In the genomic region with DNA sequence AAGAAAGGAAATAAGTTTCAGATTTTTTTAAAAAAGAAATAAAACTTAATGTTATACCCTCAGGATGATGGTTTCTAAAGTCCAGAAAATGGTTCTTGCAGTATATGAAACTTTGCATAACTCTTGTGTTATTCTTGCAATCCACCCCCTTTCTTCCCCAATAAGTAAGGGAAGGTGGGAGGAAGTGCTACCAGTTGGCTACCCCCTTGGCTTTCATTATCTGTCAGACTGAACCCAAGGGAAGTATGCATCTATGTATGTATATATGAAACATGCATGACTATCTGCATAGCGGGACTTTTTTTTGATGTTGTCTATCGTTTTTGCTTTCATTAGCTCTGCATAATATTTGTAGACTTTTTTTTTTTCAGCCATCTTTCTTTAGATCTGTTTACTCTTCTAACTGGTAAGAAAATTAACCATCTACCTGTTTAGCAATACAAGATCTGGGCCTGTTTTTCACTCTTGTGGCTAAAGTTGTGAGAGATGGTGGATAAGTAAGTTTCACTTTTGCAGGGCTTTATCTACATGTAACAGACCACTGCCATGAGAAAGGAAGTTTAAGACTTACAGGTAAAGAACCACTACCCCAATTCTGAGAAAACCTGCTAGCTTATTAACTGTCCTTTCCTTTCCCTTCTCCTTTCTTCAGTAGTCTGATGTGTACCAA, we compare ENCODE assay signal across 18 mouse cellular contexts. TPM values are rescaled to one million over a fixed set of nuclear protein-coding genes. Genes with fewer than 3 reads are reported as not detected.
DNase-seq lines count a peak whose midpoint lies in the region; ATAC-seq and TF ChIP-seq lines count a peak whose summit lies in the region.
"Had no signal": no experiment of that assay in that cellular context is flagged by ENCODE, and none has a peak within 500 bp of the region (broad histone marks: within the 10 kb centered on the region; RNA-seq: fewer than 3 reads in every experiment).

No protein-coding gene starts in this region.

- TF ChIP-seq EP300 in MEL (IDR thresholded peaks at IDR 0.05; ENCODE audit: low read depth in 1 of 2, low read length in 2 of 2) = peak in 1 of 2 experiments; percentile 80; a peak in 3 of 4 replicates

- H3K36me3 ChIP-seq in MEL (ENCODE audit: control insufficient read depth in 1 of 2, insufficient read depth in 2 of 2, low read length in 2 of 2) = peaks cover 0 to 27% of the 10 kb centered on the region in 2 experiments; a peak in 2 of 4 replicates
- H3K36me3 ChIP-seq in megakaryocyte, embryonic 14.5 days (replicated peaks; ENCODE audit: low read length) = peaks cover 2% of the 10 kb centered on the region
- H3K36me3 ChIP-seq: embryonic facial prominence, embryonic 12.5 days; limb, embryonic 10.5 days had no signal

- no peaks in the 10 kb centered on the region for H3K27me3 ChIP-seq in MEL (ENCODE audit: control insufficient read depth in 1 of 2, insufficient read depth in 2 of 2, low read length in 2 of 2)
- H3K27me3 ChIP-seq in megakaryocyte, embryonic 14.5 days (replicated peaks) = no peaks in the 10 kb centered on the region
- H3K27me3 ChIP-seq: embryonic facial prominence, embryonic 12.5 days; Patski had no signal

- no peak for TF ChIP-seq CTCF in gastrocnemius, adult 2 months (IDR thresholded peaks at IDR 0.05)
- TF ChIP-seq CTCF in MEL (IDR thresholded peaks at IDR 0.05 in 2 of 3, conservative IDR thresholded peaks at IDR 0.05 in 1 of 3; ENCODE audit: control insufficient read depth in 1 of 3, insufficient read depth in 1 of 3, low read depth in 2 of 3, low read length in 3 of 3, poor library complexity in 1 of 3, severe bottlenecking in 1 of 3) = no peak

- TF ChIP-seq RAD21 in MEL (IDR thresholded peaks at IDR 0.05; ENCODE audit: low read depth, low read length) = no peak

- ATAC-seq in erythroid progenitor cell, adult 5-6 weeks (replicated peaks; ENCODE audit: low FRiP score, poor library complexity, severe bottlenecking) = peak; percentile 36; the same call in 1 of the 2 replicates
- ATAC-seq: forebrain, embryonic 16.5 days; intestine, postnatal 0 days; lung, postnatal 0 days; midbrain, embryonic 16.5 days; Patski had no signal

- peaks cover 8 to 10% of the 10 kb centered on the region in 2 experiments for H3K4me1 ChIP-seq in MEL (ENCODE audit: control insufficient read depth in 1 of 2, insufficient read depth in 2 of 2, low read length in 2 of 2)
- H3K4me1 ChIP-seq in megakaryocyte, embryonic 14.5 days = peaks cover 47% of the 10 kb centered on the region
- H3K4me1 ChIP-seq: embryonic facial prominence, embryonic 12.5 days; limb, embryonic 10.5 days had no signal

- no peaks in the 10 kb centered on the region for H3K9me3 ChIP-seq in MEL (replicated peaks; ENCODE audit: insufficient read depth, low read length)
- no peaks in the 10 kb centered on the region for H3K9me3 ChIP-seq in megakaryocyte, embryonic 14.5 days
- H3K9me3 ChIP-seq: embryonic facial prominence, embryonic 12.5 days; limb, embryonic 10.5 days had no signal

- H3K4me3 ChIP-seq in gastrocnemius, adult 2 months = no peak overlapping the region; the same call in 1 of the 2 replicates
- H3K4me3 ChIP-seq in MEL (ENCODE audit: control insufficient read depth in 1 of 2, insufficient read depth in 1 of 2, low read depth in 2 of 2, low read length in 2 of 2) = peak overlapping the region; percentile 42 to 63
- peak overlapping the region; percentile 90 for H3K4me3 ChIP-seq in megakaryocyte, embryonic 14.5 days (replicated peaks)
- H3K4me3 ChIP-seq: embryonic facial prominence, embryonic 12.5 days; limb, embryonic 10.5 days had no signal

- H3K27ac ChIP-seq in gastrocnemius, adult 2 months = peak overlapping the region; percentile 3; the same call in 1 of the 2 replicates
- peak overlapping the region; percentile 100 for H3K27ac ChIP-seq in MEL (ENCODE audit: control insufficient read depth, low read depth, low read length)
- H3K27ac ChIP-seq: embryonic facial prominence, embryonic 12.5 days; limb, embryonic 10.5 days had no signal

- peak overlapping the region; percentile 78 for H3K9ac ChIP-seq in MEL (ENCODE audit: control insufficient read depth, low read depth, low read length, poor library complexity, severe bottlenecking)
- H3K9ac ChIP-seq: embryonic facial prominence, embryonic 12.5 days had no signal

- no peak for DNase-seq in gastrocnemius, adult 2 months
- no peak for DNase-seq in gastrocnemius, postnatal 4 days (ENCODE audit: low spot score in 2 of 2)
- peak; percentile 85 for DNase-seq in MEL (ENCODE audit: low read depth, low spot score)
- DNase-seq in cerebellum, adult 18-20 months = no peak
- DNase-seq in kidney, adult 8-10 months = no peak
- no peak for DNase-seq in kidney, postnatal 25 days
- DNase-seq: adrenal gland, postnatal 36 days; cerebellum, postnatal 10 days; gastrocnemius, postnatal 36 days had no signal

- no peak for TF ChIP-seq POLR2A in MEL (IDR thresholded peaks at IDR 0.05; ENCODE audit: control insufficient read depth in 1 of 2, insufficient read depth in 1 of 2, low read depth in 1 of 2, low read length in 2 of 2, poor library complexity in 1 of 2)

- H3K79me2 ChIP-seq in MEL (ENCODE audit: control insufficient read depth, insufficient read depth, low read length, poor library complexity) = peaks cover 23% of the 10 kb centered on the region

- intact Hi-C loops in gastrocnemius, adult 2 months (cut with DNase I) = no loop called here

TF ChIP-seq in MEL, 35 proteins besides CTCF, POLR2A, EP300 and RAD21:
- TF ChIP-seq NRF1 (IDR thresholded peaks at IDR 0.05; ENCODE audit: insufficient read depth, low read depth, low read length, poor library complexity, severe bottlenecking) (no peak), ELF1 (IDR thresholded peaks at IDR 0.05; ENCODE audit: low read depth, low read length) (no peak), ZNF384 (IDR thresholded peaks at IDR 0.05; ENCODE audit: low read depth, low read length) (peak; percentile 58; the same call in 1 of the 2 replicates), GATA1 (IDR thresholded peaks at IDR 0.05; ENCODE audit: low read depth, low read length) (peak; percentile 78), KAT2A (conservative IDR thresholded peaks at IDR 0.05; ENCODE audit: low read depth, low read length) (no peak), TCF12 (IDR thresholded peaks at IDR 0.05; ENCODE audit: low read depth, low read length) (peak; percentile 73), USF1 (IDR thresholded peaks at IDR 0.05; ENCODE audit: low read depth, low read length) (no peak), TAL1 (IDR thresholded peaks at IDR 0.05; ENCODE audit: low read length) (peak; percentile 93), POLR2AphosphoS5 (IDR thresholded peaks at IDR 0.05; ENCODE audit: borderline replicate concordance, low read depth, low read length) (no peak), TBP (IDR thresholded peaks at IDR 0.05; ENCODE audit: low read depth, low read length) (0 out of 2 replicates have a peak, but pooled peaks have one; percentile 17), ETS1 (IDR thresholded peaks at IDR 0.05; ENCODE audit: low read depth, low read length) (peak; percentile 68), HCFC1 (IDR thresholded peaks at IDR 0.05; ENCODE audit: low read depth, low read length) (no peak)

RNA-seq across cellular contexts. Expression of gene Mbnl1, which starts 0.5 kb away (rescaled TPM):
- total RNA-seq in gastrocnemius, adult 2 months (2021) = 100 to 1,000 TPM; 495 to 592 TPM
- total RNA-seq in gastrocnemius, postnatal 4 days (2021) = 100 to 1,000 TPM; 185 to 190 TPM
- 323 and 341 TPM in 2 replicates for total RNA-seq in MEL (2012; rRNA removed)
- 100 to 1,000 TPM; 250 to 371 TPM for polyA plus RNA-seq in MEL (2012; ENCODE audit: insufficient read depth in 1 of 2, insufficient read length in 2 of 2, low read depth in 1 of 2, low replicate concordance in 2 of 2, missing spikeins in 1 of 2)
- 290 and 329 TPM in 2 replicates for total RNA-seq in erythroid progenitor cell, adult 5-6 weeks (2015; ENCODE audit: low replicate concordance)
- total RNA-seq in erythroid progenitor cell, adult 5-6 weeks (2017; ENCODE audit: low replicate concordance) = 321 and 380 TPM in 2 replicates
- polyA plus RNA-seq in megakaryocyte, embryonic 14.5 days (2012; ENCODE audit: insufficient read depth, low replicate concordance) = 20.3 and 35.3 TPM in 2 replicates
